Mouse (Mus musculus) cerebral cortex, adult 2 months (tissue): ENCODE results near the gene Morn1.

ENCODE experiments used
- WGBS: fragments of 180-500 bp; shearing (Covaris S2); methylation state at CpG from one replicate; pipeline ENCODE4 v1.1.7; 2018; 5-methylcytosine and 5-hydroxymethylcytosine counted together

Gene Morn1

DNA sequence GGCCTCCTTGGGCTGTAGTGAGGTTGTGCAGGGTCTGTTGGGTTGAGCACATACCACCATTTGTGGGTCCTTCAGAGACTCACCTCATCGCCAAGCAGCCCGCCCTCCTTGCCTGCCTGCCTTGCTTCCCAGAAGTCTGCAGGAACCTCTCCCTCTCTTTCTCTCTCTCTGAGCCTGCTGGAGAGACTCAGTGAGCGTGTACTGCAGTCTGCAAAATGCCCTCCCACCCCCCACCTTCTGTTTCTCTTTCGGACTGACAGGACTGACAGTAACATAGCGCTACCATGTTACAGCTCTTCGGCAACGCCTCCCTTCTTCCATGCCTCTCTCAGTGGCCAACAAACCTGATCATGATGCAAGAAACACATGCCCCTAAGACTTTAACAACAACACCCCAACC, 103.9 kb downstream of the Morn1 start:
- 36% methylated on average over 7 of the region's 7 CpGs for WGBS
